Mouse (Mus musculus) CH12.LX (cell line): ENCODE results near the gene Sugt1. TPM values are rescaled to one million over a fixed set of nuclear protein-coding genes. Genes with fewer than 3 reads are reported as not detected.

Experiments
- DNase-seq: peaks from one replicate; pipeline ENCODE4 v3.0.0-alpha.2; 2013; ENCODE audit errors: extremely low read depth
- H3K27ac ChIP-seq: 2 replicates; pipeline ENCODE4 v1.5.1; 2012; ENCODE audit warnings: low read depth, mild to moderate bottlenecking, control low read depth, moderate library complexity; ENCODE audit not compliant: insufficient read depth
- H3K27me3 ChIP-seq: replicated peaks from 2 replicates; pipeline ENCODE3; 2012; ENCODE audit warnings: inconsistent platforms
- H3K36me3 ChIP-seq, 2 experiments: replicated peaks in 1 of 2; 2 replicates each; pipeline versions ENCODE3 to v1.6.1; 2012; ENCODE audit warnings: inconsistent platforms in 1 of 2, low read length in 1 of 2, mild to moderate bottlenecking in 1 of 2, mixed read lengths in 1 of 2, moderate library complexity in 1 of 2; ENCODE audit not compliant: control insufficient read depth in 1 of 2, insufficient read depth in 1 of 2
- H3K4me1 ChIP-seq, 2 experiments: 2 replicates each; pipeline ENCODE4 v1.6.1; 2012; ENCODE audit warnings: inconsistent platforms in 1 of 2, moderate library complexity in 1 of 2; ENCODE audit not compliant: insufficient read depth in 2 of 2, control insufficient read depth in 1 of 2
- H3K4me2 ChIP-seq: 2 replicates; pipeline ENCODE4 v1.6.1; 2012; ENCODE audit warnings: low read depth, mild to moderate bottlenecking, control low read depth; ENCODE audit not compliant: poor library complexity, insufficient read depth, severe bottlenecking
- H3K4me3 ChIP-seq, 3 experiments: fragments of 150-350 bp in 1 of 3; sonication (generic) in 1 of 3; replicated peaks in 1 of 3; 2 replicates each; pipeline versions ENCODE3 to v1.5.1; 2011 to 2012; ENCODE audit warnings: low read depth in 2 of 3, low read length in 2 of 3, mild to moderate bottlenecking in 2 of 3, moderate library complexity in 2 of 3, control low read depth in 1 of 3, improper control_type of control experiment in 1 of 3, inconsistent platforms in 1 of 3, mixed read lengths in 1 of 3; ENCODE audit not compliant: poor library complexity in 1 of 3
- H3K79me2 ChIP-seq: replicated peaks from 2 replicates; pipeline ENCODE4 v1.6.1; 2012; ENCODE audit warnings: mild to moderate bottlenecking, moderate library complexity; ENCODE audit not compliant: control insufficient read depth, poor library complexity, insufficient read depth, severe bottlenecking; ENCODE audit errors: extremely low read depth
- H3K9ac ChIP-seq: 2 replicates; pipeline ENCODE4 v1.6.1; 2012; ENCODE audit warnings: low read depth, mild to moderate bottlenecking, control low read depth, moderate library complexity; ENCODE audit not compliant: insufficient read depth
- H3K9me3 ChIP-seq: replicated peaks from 2 replicates; pipeline ENCODE3; 2012; ENCODE audit warnings: low read length, inconsistent platforms, mixed read lengths
- BHLHE40 ChIP-seq: IDR thresholded peaks from 2 replicates; pipeline ENCODE4 v1.6.1; 2011; ENCODE audit warnings: mild to moderate bottlenecking, low read depth, low read length, improper control_type of control experiment
- CHD1 ChIP-seq: IDR thresholded peaks from 2 replicates; pipeline ENCODE4 v1.6.1; 2012; ENCODE audit warnings: low read depth, low read length, improper control_type of control experiment, inconsistent platforms
- CHD2 ChIP-seq: IDR thresholded peaks from 2 replicates; pipeline ENCODE4 v1.6.1; 2011; ENCODE audit warnings: low read length, improper control_type of control experiment
- CTCF ChIP-seq, 2 experiments: IDR thresholded peaks in 1 of 2; conservative IDR thresholded peaks in 1 of 2; 2 replicates each; pipeline ENCODE4 v1.5.1; 2011 to 2012; ENCODE audit warnings: low read depth in 2 of 2, low read length in 2 of 2, improper control_type of control experiment in 1 of 2, inconsistent platforms in 1 of 2, mild to moderate bottlenecking in 1 of 2, moderate library complexity in 1 of 2
- E2F4 ChIP-seq: IDR thresholded peaks from 2 replicates; pipeline ENCODE4 v1.6.1; 2011; ENCODE audit warnings: low read depth, low read length, improper control_type of control experiment; ENCODE audit not compliant: insufficient replicate concordance
- ELF1 ChIP-seq: IDR thresholded peaks from 2 replicates; pipeline ENCODE4 v1.6.1; 2014; ENCODE audit warnings: low read depth, mild to moderate bottlenecking, inconsistent platforms, low read length, improper control_type of control experiment
- EP300 ChIP-seq: IDR thresholded peaks from 2 replicates; pipeline ENCODE4 v1.6.1; 2011; ENCODE audit warnings: low read length, improper control_type of control experiment
- ETS1 ChIP-seq: conservative IDR thresholded peaks from 2 replicates; pipeline ENCODE4 v1.6.1; 2012; ENCODE audit warnings: low read depth, mild to moderate bottlenecking, inconsistent platforms, low read length, improper control_type of control experiment, moderate library complexity
- GABPA ChIP-seq: IDR thresholded peaks from 2 replicates; pipeline ENCODE4 v1.6.1; 2012; ENCODE audit warnings: low read depth, low read length, improper control_type of control experiment, inconsistent platforms; ENCODE audit not compliant: insufficient replicate concordance
- HCFC1 ChIP-seq: IDR thresholded peaks from 2 replicates; pipeline ENCODE4 v1.6.1; 2012; ENCODE audit warnings: low read depth, mild to moderate bottlenecking, inconsistent platforms, low read length, improper control_type of control experiment
- IRF4 ChIP-seq: IDR thresholded peaks from 2 replicates; pipeline ENCODE4 v1.6.1; 2014; ENCODE audit warnings: low read depth, mild to moderate bottlenecking, inconsistent platforms, low read length, improper control_type of control experiment
- JUN ChIP-seq: IDR thresholded peaks from 2 replicates; pipeline ENCODE4 v1.6.1; 2011; ENCODE audit warnings: low read depth, mild to moderate bottlenecking, low read length, improper control_type of control experiment, moderate library complexity; ENCODE audit not compliant: insufficient read depth
- JUND ChIP-seq: conservative IDR thresholded peaks from 2 replicates; pipeline ENCODE4 v1.6.1; 2011; ENCODE audit warnings: low read depth, low read length, improper control_type of control experiment
- KAT2A ChIP-seq: IDR thresholded peaks from 2 replicates; pipeline ENCODE4 v1.6.1; 2012; ENCODE audit warnings: low read length, improper control_type of control experiment, inconsistent platforms; ENCODE audit not compliant: insufficient replicate concordance
- MAFK ChIP-seq: IDR thresholded peaks from 2 replicates; pipeline ENCODE4 v1.6.1; 2011; ENCODE audit warnings: low read length, improper control_type of control experiment; ENCODE audit not compliant: insufficient replicate concordance
- MAX ChIP-seq: IDR thresholded peaks from 2 replicates; pipeline ENCODE4 v1.6.1; 2011; ENCODE audit warnings: low read length, improper control_type of control experiment
- MAZ ChIP-seq: IDR thresholded peaks from 2 replicates; pipeline ENCODE4 v1.6.1; 2012; ENCODE audit warnings: low read depth, mild to moderate bottlenecking, inconsistent platforms, low read length, improper control_type of control experiment, moderate library complexity
- MEF2A ChIP-seq: IDR thresholded peaks from 2 replicates; pipeline ENCODE4 v1.6.1; 2014; ENCODE audit warnings: low read depth, mild to moderate bottlenecking, inconsistent platforms, low read length, improper control_type of control experiment, borderline replicate concordance
- MXI1 ChIP-seq: IDR thresholded peaks from 2 replicates; pipeline ENCODE4 v1.6.1; 2011; ENCODE audit warnings: mild to moderate bottlenecking, low read depth, low read length, improper control_type of control experiment
- MYC ChIP-seq: IDR thresholded peaks from 2 replicates; pipeline ENCODE4 v1.6.1; 2011; ENCODE audit warnings: low read depth, mild to moderate bottlenecking, improper control_type of control experiment, low read length
- NELFE ChIP-seq: IDR thresholded peaks from 2 replicates; pipeline ENCODE4 v1.6.1; 2011; ENCODE audit warnings: low read depth, low read length, improper control_type of control experiment
- NRF1 ChIP-seq: IDR thresholded peaks from 2 replicates; pipeline ENCODE4 v1.6.1; 2014; ENCODE audit warnings: low read depth, mild to moderate bottlenecking, inconsistent platforms, low read length, improper control_type of control experiment, moderate library complexity
- PAX5 ChIP-seq: IDR thresholded peaks from 2 replicates; pipeline ENCODE4 v1.6.1; 2012; ENCODE audit warnings: low read length, inconsistent platforms, mixed read lengths
- POLR2A ChIP-seq: IDR thresholded peaks from 2 replicates; pipeline ENCODE4 v1.6.1; 2011; ENCODE audit warnings: low read depth, mild to moderate bottlenecking, improper control_type of control experiment, low read length
- POLR2AphosphoS2 ChIP-seq: IDR thresholded peaks from 2 replicates; pipeline ENCODE4 v1.6.1; 2011; ENCODE audit warnings: low read depth, low read length, improper control_type of control experiment
- RAD21 ChIP-seq: IDR thresholded peaks from 2 replicates; pipeline ENCODE4 v1.6.1; 2011; ENCODE audit warnings: low read depth, mild to moderate bottlenecking, low read length, improper control_type of control experiment, moderate library complexity
- RCOR1 ChIP-seq: conservative IDR thresholded peaks from 2 replicates; pipeline ENCODE4 v1.6.1; 2012; ENCODE audit warnings: low read depth, mild to moderate bottlenecking, inconsistent platforms, low read length, improper control_type of control experiment
- SIN3A ChIP-seq: IDR thresholded peaks from 2 replicates; pipeline ENCODE4 v1.6.1; 2012; ENCODE audit warnings: low read length, improper control_type of control experiment, inconsistent platforms
- SMC3 ChIP-seq: IDR thresholded peaks from 2 replicates; pipeline ENCODE4 v1.6.1; 2011; ENCODE audit warnings: low read depth, low read length, improper control_type of control experiment
- TBP ChIP-seq: conservative IDR thresholded peaks from 2 replicates; pipeline ENCODE4 v1.6.1; 2011; ENCODE audit warnings: low read depth, low read length, improper control_type of control experiment
- TCF12 ChIP-seq: IDR thresholded peaks from 2 replicates; pipeline ENCODE4 v1.6.1; 2014; ENCODE audit warnings: low read depth, mild to moderate bottlenecking, inconsistent platforms, low read length, improper control_type of control experiment
- UBTF ChIP-seq: IDR thresholded peaks from 2 replicates; pipeline ENCODE4 v1.6.1; 2012; ENCODE audit warnings: low read depth, mild to moderate bottlenecking, inconsistent platforms, low read length, improper control_type of control experiment, moderate library complexity
- USF1 ChIP-seq: IDR thresholded peaks from 2 replicates; pipeline ENCODE4 v1.6.1; 2014; ENCODE audit warnings: low read depth, mild to moderate bottlenecking, inconsistent platforms, low read length, improper control_type of control experiment
- USF2 ChIP-seq: conservative IDR thresholded peaks from 2 replicates; pipeline ENCODE4 v1.6.1; 2011; ENCODE audit warnings: low read depth, low read length, improper control_type of control experiment
- ZC3H11A ChIP-seq: IDR thresholded peaks from 2 replicates; pipeline ENCODE4 v1.6.1; 2012; ENCODE audit warnings: low read depth, mild to moderate bottlenecking, inconsistent platforms, low read length, improper control_type of control experiment
- ZKSCAN1 ChIP-seq: IDR thresholded peaks from 2 replicates; pipeline ENCODE4 v1.6.1; 2012; ENCODE audit warnings: low read depth, inconsistent platforms, low read length, improper control_type of control experiment, borderline replicate concordance
- ZMIZ1 ChIP-seq: IDR thresholded peaks from 2 replicates; pipeline ENCODE4 v1.6.1; 2012; ENCODE audit warnings: low read depth, mild to moderate bottlenecking, inconsistent platforms, low read length, improper control_type of control experiment
- ZNF384 ChIP-seq: IDR thresholded peaks from 2 replicates; pipeline ENCODE4 v1.6.1; 2012; ENCODE audit warnings: low read depth, low read length, improper control_type of control experiment, inconsistent platforms
- dilution Hi-C: fragments of 300-500 bp; cut with MboI; formaldehyde crosslinking; loops from 2 replicates; pipeline ENCODE4 v1.14.3; 2020; ENCODE audit warnings: low sequenced_read_pairs; ENCODE audit not compliant: extremely low pct_unique_long_range_greater_than_20kb, extremely low pct_ligation_motif_present
- in situ Hi-C: fragments of 300-500 bp; cut with MboI; formaldehyde crosslinking; loops from 3 replicates; pipeline ENCODE4 v1.14.3; 2019; ENCODE audit warnings: low sequenced_read_pairs, low pct_ligation_motif_present, low pct_unique_long_range_greater_than_20kb, mixed read lengths
- polyA plus RNA-seq: library from polyadenylated mRNA; unstranded; fragments of >175 nt; gene quantifications from 2 replicates; pipeline ENCODE4 v1.2.1, GENCODE M21; 2012; ENCODE audit warnings: low read depth; ENCODE audit not compliant: insufficient read length
- total RNA-seq, 2 experiments: library from RNA; depleted of rRNA; stranded (reverse); fragments of 300-350 nt in 1 of 2; fragments of >200 nt in 1 of 2; gene quantifications; 2 replicates each; pipeline ENCODE4 v1.2.3; 2012 to 2014

Sugt1 gene
- total and polyA plus RNA-seq, 3 experiments: 91.9 to 118 (median 114) TPM

- H3K4me3 ChIP-seq: no peak overlapping the region
- H3K4me2 ChIP-seq: peak overlapping the region; percentile 1; the same call in 1 of the 2 replicates
- DNase-seq: peak; percentile 64
- dilution Hi-C loops: no loop called here
- in situ Hi-C loops: loop anchor here (25.0 kb wide), 2 partner anchors 267 to 592 kb away; no protein-coding TSS in a partner anchor
- no peaks in the 10 kb centered on the region for H3K27me3 ChIP-seq
- no peaks in the 10 kb centered on the region for H3K9me3 ChIP-seq
- peak overlapping the region; percentile 52; the same call in 1 of the 2 replicates for H3K27ac ChIP-seq
- H3K79me2 ChIP-seq: no peaks in the 10 kb centered on the region; the same call in 1 of the 2 replicates
- H3K9ac ChIP-seq: no peak overlapping the region
- peaks cover 4 to 28% of the 10 kb centered on the region in 2 experiments; a peak in 3 of 4 replicates for H3K4me1 ChIP-seq
- peaks cover 33 to 67% of the 10 kb centered on the region in 2 experiments for H3K36me3 ChIP-seq
- TF ChIP-seq MEF2A: peak; percentile 35; the same call in 1 of the 2 replicates
- TF ChIP-seq JUN: 0 out of 2 replicates have a peak, but pooled peaks have one; percentile 22
- TF ChIP-seq JUND: no peak
- no peak for TF ChIP-seq MAFK
- no peak for TF ChIP-seq USF2
- TF ChIP-seq RCOR1: no peak
- no peak for TF ChIP-seq PAX5
- no peak for TF ChIP-seq CHD2
- TF ChIP-seq E2F4: no peak
- TF ChIP-seq MAX: no peak
- TF ChIP-seq TBP: no peak
- no peak for TF ChIP-seq ZKSCAN1
- TF ChIP-seq NRF1: 0 out of 2 replicates have a peak, but pooled peaks have one; percentile 19
- peak; percentile 24; the same call in 1 of the 2 replicates for TF ChIP-seq ETS1
- TF ChIP-seq USF1: no peak
- no peak for TF ChIP-seq SMC3
- peak; percentile 55 for TF ChIP-seq EP300
- TF ChIP-seq SIN3A: no peak
- TF ChIP-seq POLR2AphosphoS2: no peak
- 0 out of 2 replicates have a peak, but pooled peaks have one; percentile 10 for TF ChIP-seq ELF1
- TF ChIP-seq GABPA: no peak
- TF ChIP-seq KAT2A: no peak
- no peak for TF ChIP-seq CHD1
- no peak for TF ChIP-seq MAZ
- TF ChIP-seq HCFC1: no peak
- TF ChIP-seq ZC3H11A: no peak
- no peak for TF ChIP-seq POLR2A
- TF ChIP-seq RAD21: no peak
- peak; percentile 85 for TF ChIP-seq IRF4
- TF ChIP-seq MXI1: no peak
- TF ChIP-seq TCF12: peak; percentile 32; the same call in 1 of the 2 replicates
- TF ChIP-seq ZMIZ1: no peak
- no peak for TF ChIP-seq MYC
- TF ChIP-seq NELFE: no peak
- no peak for TF ChIP-seq CTCF (conservative IDR thresholded peaks at IDR 0.05 in 1 of 2, IDR thresholded peaks at IDR 0.05 in 1 of 2; ENCODE audit: low read depth in 2 of 2, low read length in 2 of 2)
- no peak for TF ChIP-seq UBTF
- TF ChIP-seq ZNF384: no peak
- TF ChIP-seq BHLHE40: peak; percentile 27; the same call in 1 of the 2 replicates
Observed at GRCm38 (mm10) chr14:79619802-79620201, 32.3 kb downstream of the Sugt1 start.
